Mouse (Mus musculus) small intestine, adult 2 months (tissue): Measurements from ENCODE around the gene Lbx1.

ENCODE experiments used
- CTCF ChIP-seq: fragments of 200-500 bp; IDR thresholded peaks from 2 replicates; pipeline ENCODE4 v1.5.1; 2012; ENCODE audit warnings: low read depth, mild to moderate bottlenecking, control low read depth, inconsistent platforms, low read length, moderate library complexity, mixed read lengths; ENCODE audit not compliant: insufficient replicate concordance, insufficient read length; ENCODE audit errors: extremely low read depth
- POLR2A ChIP-seq: fragments of 200-500 bp; IDR thresholded peaks from 2 replicates; pipeline ENCODE4 v1.6.1; 2012; ENCODE audit warnings: low read depth, mild to moderate bottlenecking, control low read depth, inconsistent platforms, low read length, moderate library complexity

DNA sequence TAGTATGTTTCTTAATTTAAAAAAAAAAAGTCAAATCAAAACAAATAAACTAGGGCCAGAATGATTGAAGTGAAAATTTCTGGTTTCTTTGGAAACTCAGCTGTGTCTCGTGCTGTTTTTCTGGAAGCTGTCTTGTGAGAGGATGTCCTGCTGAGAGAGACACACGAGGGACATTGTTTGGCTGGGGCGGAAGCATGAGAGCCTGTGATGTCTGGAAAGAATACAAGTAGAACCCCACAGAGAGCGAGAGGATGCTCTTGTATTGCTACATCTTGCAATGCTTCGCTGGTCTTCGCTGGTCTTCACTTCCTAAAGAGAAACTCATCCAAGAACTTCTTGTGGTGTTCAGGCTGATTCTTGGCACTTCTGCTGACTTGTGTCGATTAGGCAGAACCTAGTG lies 19.2 kb upstream of the Lbx1 start:
- TF ChIP-seq CTCF = no peak
- TF ChIP-seq POLR2A = no peak
